Mouse (Mus musculus) megakaryocyte-erythroid progenitor cell, adult 5-6 weeks (primary cell): ENCODE measurements around the gene Grip2. TPM values are rescaled to one million over a fixed set of nuclear protein-coding genes. Genes with fewer than 3 reads are reported as not detected.

ENCODE experiments used
- ATAC-seq: replicated peaks from 2 replicates; pipeline ENCODE4 v1.8.0; 2016; ENCODE audit warnings: mild to moderate bottlenecking, inconsistent platforms; ENCODE audit not compliant: severe bottlenecking, poor library complexity, low FRiP score, low TSS enrichment
- total RNA-seq, 2 experiments: library from RNA; stranded (forward) in 1 of 2; stranded (reverse) in 1 of 2; fragments of 200-1000, 215-1000 nt in 1 of 2; fragments of >200 nt in 1 of 2; fragmentation: Nextera tagmentation in 1 of 2; gene quantifications; 2 replicates each; pipeline ENCODE4 v1.2.3; 2014 to 2017

Gene Grip2
- total RNA-seq, 2 experiments from 2014 or later = not detected

DNA sequence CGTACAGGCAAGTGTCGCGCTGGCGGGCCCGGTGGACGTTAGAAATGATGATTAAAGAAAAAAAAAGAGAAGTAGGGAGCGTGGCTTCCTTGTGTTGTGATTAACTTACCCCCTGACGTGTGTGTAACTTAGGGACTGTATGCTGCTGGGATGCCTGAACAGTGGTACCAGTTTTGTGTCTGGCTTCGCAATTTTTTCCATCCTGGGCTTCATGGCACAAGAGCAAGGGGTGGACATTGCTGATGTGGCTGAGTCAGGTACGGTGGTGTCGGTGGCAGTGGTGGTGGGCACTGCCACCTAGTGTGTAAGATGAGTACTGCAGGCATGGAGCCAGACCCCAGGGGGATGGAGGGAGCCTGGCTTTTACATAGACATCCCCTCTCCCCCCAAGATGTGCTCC lies 86.0 kb downstream of the Grip2 start:
- peak; percentile 76 for ATAC-seq

DNA sequence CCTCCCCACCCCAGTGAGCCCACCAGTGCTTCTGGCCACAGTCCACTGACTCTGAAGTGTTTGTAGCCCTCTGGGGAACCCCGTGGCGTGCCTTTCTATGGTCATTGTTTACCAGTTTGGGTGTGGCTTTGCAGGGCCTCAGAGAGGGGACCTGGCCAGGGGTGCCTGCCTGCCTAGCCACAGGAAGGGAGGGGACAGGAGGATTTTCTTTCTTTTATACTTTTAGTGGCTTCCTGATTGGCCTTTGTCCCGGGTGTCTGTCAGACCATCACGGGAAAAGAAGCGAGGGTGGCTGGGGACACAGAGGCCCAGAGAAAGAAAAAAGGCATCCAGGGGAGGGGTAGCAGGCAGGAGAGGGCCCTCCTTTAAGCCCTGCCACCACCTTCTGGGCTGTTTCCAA lies 89.0 kb downstream of the Grip2 start:
- ATAC-seq = no peak

- ATAC-seq = no peak
These were observed 89.6 kb downstream of the Grip2 start for GRCm38 (mm10) chr6:91737451-91737850.

DNA sequence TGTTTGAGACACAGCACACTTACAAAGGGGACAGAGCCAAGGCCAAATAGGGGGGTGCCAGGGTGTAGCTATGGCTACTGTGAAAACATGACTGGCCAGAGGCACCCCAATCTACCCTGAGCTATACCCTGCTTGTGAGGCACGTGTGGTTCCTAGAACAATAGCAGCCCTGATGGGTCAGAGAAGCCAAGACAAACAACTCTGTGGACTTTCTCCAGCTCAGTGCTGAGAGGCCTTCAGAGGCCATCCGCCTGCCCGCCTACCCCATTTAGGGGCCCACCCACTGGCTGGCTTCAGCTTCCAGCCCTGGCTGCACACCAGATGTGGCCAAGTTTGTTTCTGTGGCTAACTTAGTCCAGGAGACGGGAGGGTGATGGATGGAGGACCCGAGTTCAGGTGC lies 90.6 kb downstream of the Grip2 start:
- no peak for ATAC-seq

DNA sequence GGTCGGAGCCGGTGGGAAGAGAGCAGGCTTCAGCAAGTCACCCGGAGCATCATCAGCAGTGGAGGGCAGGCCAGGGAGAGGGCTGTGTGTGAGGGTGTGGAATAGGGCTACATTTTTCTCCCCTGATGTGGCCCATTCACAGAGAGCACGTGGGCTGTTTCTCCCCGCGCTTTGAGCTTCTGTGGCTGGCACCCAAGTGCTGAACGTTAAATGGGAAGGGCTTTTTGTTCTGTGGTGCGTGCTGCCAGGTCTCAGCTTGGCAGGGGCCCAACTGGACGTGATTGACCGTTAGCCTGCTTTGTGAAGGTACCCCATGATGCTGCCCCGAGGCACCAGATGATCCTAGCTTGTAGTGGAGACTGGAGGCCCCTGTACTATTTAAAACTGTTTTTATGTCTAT lies 94.9 kb downstream of the Grip2 start:
- ATAC-seq = no peak

GRCm38 (mm10) chr6:91729677-91730127 lies 97.3 kb downstream of the Grip2 start:
- ATAC-seq = no peak

- no peak for ATAC-seq
These were observed 98.0 kb downstream of the Grip2 start for GRCm38 (mm10) chr6:91728939-91729619.

DNA sequence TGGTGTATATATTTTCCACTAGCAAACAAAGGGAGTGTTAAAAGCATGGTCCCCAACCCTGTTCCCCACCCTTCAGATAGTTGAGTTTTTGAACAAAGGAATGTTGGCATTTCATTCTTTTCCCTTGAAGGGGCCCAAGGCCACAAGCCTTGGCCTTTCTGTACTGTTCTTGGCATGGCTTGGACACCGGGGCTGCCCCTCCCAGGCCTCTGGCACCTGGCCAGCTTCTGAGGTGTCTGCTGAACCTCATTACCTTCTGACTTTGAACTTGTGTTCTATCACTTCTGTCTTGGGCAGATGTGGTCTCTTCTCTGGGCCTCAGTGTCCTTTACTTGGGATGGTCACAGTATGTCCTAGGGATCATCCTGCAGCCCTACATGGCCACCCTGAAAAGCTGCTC lies 99.7 kb downstream of the Grip2 start:
- ATAC-seq = no peak

DNA sequence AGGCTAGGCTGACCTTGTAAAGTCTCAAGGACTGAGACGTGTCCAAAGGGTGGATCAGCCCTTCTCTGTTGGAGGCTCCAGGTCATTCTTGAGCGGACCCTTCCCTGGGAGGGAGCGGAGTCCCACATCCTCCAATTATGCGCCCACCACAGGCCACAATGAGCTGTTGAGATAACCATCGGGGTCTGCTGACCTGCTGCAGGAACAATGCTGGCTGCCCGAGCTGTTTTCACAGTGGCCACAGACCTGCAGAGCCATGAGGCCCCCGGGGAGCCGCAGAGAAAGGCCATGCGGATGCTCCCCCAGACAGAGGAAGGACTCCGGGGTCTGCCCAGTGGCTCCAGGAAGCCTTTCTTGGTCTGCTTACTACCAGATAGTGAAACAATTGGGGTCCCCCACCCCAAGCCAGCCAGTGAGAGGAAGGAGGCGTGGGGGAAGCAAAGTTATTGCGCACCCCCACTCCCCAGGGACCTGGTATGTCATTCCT lies 105.8 kb downstream of the Grip2 start:
- ATAC-seq = no peak

DNA sequence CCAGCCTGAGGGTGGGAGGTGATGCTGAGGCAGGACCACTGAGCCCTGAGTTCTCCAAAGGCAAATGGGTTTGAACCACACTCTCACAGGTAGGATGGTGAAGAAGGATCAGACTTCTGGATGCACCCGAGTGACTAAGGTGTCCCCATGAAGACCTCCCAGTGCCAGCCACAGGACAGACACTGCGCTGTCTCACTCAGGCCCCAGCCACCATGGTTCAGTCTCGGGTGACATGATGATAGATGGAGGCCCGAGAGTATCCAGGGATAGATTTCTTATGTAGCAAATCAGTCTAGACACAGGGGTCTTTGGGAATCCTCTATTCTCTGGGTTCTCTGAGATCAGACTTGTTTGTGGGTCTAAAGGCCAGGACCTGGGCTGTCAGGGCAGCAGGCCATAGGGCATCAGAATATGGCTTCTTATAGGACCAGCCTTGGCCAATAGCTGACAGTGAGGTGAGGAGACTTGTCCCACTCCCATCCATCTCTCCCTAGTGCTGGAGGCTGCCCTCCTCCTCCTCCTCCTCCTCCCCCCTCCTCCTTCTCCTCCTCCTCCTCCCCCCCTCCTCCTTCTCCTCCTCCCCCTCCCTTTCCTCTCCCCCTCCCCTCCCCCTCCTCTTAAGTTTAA lies 106.3 kb downstream of the Grip2 start:
- ATAC-seq = no peak

- no peak for ATAC-seq
These were observed 107.1 kb downstream of the Grip2 start for GRCm38 (mm10) chr6:91719865-91720533.

DNA sequence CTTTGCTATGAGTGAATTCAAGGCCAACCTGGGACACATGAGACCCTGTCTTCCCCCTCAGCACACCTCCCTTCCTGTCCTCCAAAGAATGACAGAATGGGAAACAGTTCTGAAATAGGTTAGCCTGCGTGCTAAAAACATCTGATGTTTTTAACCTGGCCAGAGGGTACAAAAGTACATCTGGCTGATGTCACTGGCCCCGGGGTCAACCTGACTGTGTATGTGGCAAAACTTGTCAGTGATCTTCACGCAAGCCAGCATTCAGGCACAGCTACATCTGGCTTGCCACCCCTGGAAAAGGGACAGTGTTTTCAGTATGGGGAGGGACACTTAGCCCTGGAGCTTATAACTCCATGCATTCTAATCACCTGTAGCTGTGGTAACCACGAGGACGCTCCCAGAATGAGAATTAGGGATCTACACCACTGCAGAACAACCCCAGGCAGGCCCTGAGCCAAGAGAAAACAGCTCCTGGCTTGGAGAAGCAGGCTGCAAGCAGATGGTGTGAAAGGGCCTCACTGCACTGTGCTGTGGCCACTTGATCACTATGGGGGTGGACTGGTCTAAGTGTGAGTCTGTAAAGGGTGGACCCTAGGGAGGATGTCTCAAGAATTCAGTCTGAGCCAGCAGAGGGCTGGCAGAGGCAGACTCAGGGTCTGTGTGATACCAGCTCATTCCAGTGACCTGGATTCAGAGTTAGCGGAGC lies 107.9 kb downstream of the Grip2 start:
- no peak for ATAC-seq

- no peak for ATAC-seq
These were observed 108.4 kb downstream of the Grip2 start for GRCm38 (mm10) chr6:91718603-91719002.

DNA sequence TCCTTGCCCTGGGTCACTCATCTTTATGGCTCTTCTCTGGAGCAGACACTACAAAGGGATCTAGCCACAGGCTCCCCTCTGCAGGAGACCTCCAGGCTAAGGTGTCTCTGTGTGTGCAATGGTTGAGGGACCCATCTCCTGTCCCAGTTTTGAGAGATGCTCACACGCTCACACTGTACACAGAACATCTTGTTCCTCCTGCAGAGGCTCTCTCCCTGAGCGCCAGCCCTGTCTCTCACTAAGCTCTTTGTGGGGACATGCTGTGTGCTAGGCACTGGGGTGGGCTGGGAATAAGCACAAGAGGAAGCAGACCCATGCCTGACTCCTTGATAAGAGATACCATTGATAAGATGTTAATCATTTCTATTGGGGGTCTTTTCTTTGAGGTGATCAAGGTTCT lies 109.0 kb downstream of the Grip2 start:
- ATAC-seq = no peak

DNA sequence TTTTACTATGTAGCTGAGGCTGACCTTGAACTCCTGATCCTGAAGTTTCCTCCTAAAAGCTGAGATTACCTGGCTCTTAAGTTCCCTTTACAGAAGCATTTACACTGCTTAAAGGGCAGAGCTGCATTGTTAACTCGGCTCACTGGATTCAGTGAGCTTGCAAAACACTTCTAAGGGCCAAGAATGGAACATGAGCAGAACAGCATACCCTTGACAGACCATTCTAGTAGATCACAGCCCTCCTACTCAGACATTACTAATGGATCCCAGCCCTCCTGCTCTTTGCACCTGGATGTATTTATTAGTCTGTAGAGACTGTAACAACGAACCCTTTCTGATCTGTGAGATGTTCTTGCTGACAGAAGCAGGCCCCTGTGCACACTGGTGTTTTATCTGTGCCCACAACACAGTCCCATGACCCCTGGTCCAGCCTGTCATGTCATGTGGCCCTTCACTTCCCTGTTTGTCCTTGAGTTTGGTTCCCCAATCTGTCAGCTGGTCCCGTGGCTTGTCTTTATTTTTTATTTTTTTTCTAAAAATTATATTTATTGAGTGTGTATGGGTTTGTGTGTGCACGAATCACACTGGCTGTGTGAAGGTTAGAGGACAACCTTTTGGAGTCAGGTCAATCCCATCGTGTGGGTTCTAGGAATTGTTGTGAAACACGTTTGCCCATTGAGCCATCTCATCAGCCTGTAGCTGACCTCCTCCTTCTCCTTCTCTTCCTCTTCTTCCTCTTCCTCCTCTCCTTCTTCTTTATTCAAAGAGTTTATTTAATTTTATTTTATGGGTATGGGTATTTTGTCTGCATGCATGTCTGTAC lies 110.9 kb downstream of the Grip2 start:
- no peak for ATAC-seq

DNA sequence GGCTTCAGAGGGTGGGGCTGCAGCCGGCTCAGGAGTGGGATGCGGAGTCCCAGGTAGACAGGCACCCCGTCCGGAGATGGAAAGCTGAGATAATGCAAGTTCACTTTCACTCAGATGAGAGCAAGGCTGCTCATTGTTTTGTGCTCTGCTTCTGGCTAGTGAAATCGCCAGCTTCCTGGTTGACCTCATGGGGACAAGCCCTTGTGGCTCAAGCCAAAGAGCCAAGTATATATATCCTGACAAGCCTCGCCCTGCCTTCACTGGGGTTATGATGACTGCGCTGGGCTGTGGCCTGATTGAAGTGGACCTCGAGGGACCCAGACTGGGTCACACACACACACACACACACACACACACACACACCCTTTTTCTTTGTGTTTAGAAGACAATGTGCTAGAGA lies 112.0 kb downstream of the Grip2 start:
- ATAC-seq = no peak

- no peak for ATAC-seq
These were observed 113.6 kb downstream of the Grip2 start for GRCm38 (mm10) chr6:91713370-91713896.

DNA sequence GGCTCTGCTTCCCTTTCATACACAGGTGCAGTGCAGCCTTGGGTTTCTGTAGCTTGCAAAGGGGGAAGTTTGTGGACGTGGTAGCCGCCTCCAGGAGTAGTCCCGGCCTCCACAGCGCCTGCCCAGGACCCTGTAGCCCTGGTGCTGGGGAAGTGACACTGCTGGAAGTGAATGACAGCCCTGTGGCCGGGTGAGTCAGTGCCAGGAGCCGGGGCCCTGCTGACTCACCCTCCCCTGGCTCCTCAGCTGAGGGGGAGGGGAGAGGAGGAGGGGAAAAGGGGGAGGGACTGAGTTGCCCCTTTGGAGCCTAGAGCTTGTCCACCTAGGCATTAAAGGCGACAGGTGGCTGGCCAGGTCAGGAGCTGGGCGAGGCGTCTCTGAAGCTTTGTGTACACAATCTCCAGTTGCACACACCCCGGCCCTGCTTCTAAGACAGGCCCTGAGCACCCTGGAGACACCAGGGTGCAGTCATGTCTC lies 114.2 kb downstream of the Grip2 start:
- ATAC-seq = peak; percentile 86
